In the genomic region with DNA sequence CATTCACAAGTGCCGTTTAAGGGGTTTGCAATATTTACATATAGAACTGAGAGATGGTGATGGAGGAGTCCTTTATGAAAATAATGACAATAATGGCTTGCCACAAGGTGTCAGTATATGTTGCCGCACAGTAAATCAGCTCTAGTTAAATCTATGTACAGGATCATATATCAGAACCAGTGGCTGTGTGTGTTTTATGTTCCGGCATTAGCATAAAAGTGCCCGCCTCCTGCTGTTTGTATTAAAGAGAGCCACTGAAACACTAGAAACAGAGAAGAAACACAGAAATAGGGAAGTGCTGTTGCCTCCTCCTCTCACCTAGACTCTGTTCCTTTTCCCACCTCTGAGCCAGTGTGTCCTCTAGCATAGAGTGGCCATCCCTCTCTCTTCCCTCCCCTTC, we compare ENCODE assay signal across 8 mouse cellular contexts. TPM values are rescaled to one million over a fixed set of nuclear protein-coding genes. Genes with fewer than 3 reads are reported as not detected.
DNase-seq lines count a peak whose midpoint lies in the region; ATAC-seq and TF ChIP-seq lines count a peak whose summit lies in the region.

No protein-coding gene starts in this region.

- H3K4me2 ChIP-seq in hindbrain, embryonic 16.5 days (ENCODE audit: low read length): no peak overlapping the region
- peak overlapping the region; percentile 55 for H3K4me2 ChIP-seq in liver, postnatal 0 days (ENCODE audit: low read depth, low read length)

- H3K36me3 ChIP-seq in hindbrain, embryonic 16.5 days (ENCODE audit: control insufficient read depth, insufficient read depth, low read length): no peaks in the 10 kb centered on the region
- no peaks in the 10 kb centered on the region for H3K36me3 ChIP-seq in hindbrain, embryonic 10.5 days
- H3K36me3 ChIP-seq in liver, postnatal 0 days (replicated peaks; ENCODE audit: insufficient read depth, low read length): no peaks in the 10 kb centered on the region

- DNase-seq in hindbrain, embryonic 10.5 days (ENCODE audit: low spot score): no peak
- DNase-seq in B cell, adult 2 months: peak; percentile 21 to 38
- DNase-seq in adipocyte (ENCODE audit: low spot score): peak; percentile 73
- no peak for DNase-seq in liver, postnatal 0 days
- DNase-seq in cerebellum, postnatal 10 days: no peak
- DNase-seq in adrenal gland, postnatal 10 days: no peak
- no peak for DNase-seq in right cerebral cortex, adult 18-20 months

- no peak overlapping the region for H3K27ac ChIP-seq in hindbrain, embryonic 16.5 days (ENCODE audit: low read depth, low read length)
- no peak overlapping the region for H3K27ac ChIP-seq in hindbrain, embryonic 10.5 days
- peak overlapping the region; percentile 83 for H3K27ac ChIP-seq in liver, postnatal 0 days (ENCODE audit: low read depth)

- H3K4me1 ChIP-seq in hindbrain, embryonic 16.5 days (ENCODE audit: control insufficient read depth, insufficient read depth, low read depth, low read length): no peaks in the 10 kb centered on the region
- H3K4me1 ChIP-seq in hindbrain, embryonic 10.5 days (replicated peaks): no peaks in the 10 kb centered on the region
- peaks cover 7% of the 10 kb centered on the region; the same call in 1 of the 2 replicates for H3K4me1 ChIP-seq in liver, postnatal 0 days (ENCODE audit: insufficient read depth)

- no peak overlapping the region for H3K4me3 ChIP-seq in hindbrain, embryonic 16.5 days (ENCODE audit: low read length)
- no peak overlapping the region for H3K4me3 ChIP-seq in hindbrain, embryonic 10.5 days
- peak overlapping the region; percentile 36 for H3K4me3 ChIP-seq in liver, postnatal 0 days (ENCODE audit: low read depth, low read length)

- H3K9ac ChIP-seq in hindbrain, embryonic 16.5 days (ENCODE audit: low read depth, low read length): no peak overlapping the region
- peak overlapping the region; percentile 22; the same call in 1 of the 2 replicates for H3K9ac ChIP-seq in liver, postnatal 0 days (replicated peaks)

- peak; percentile 44 for TF ChIP-seq CTCF in liver, postnatal 0 days (IDR thresholded peaks at IDR 0.05; ENCODE audit: low read depth)

- TF ChIP-seq EP300 in liver, postnatal 0 days (IDR thresholded peaks at IDR 0.05; ENCODE audit: low read depth): no peak

- no peaks in the 10 kb centered on the region for H3K27me3 ChIP-seq in hindbrain, embryonic 16.5 days (replicated peaks; ENCODE audit: control insufficient read depth, insufficient read depth, low read length)
- H3K27me3 ChIP-seq in hindbrain, embryonic 10.5 days (ENCODE audit: insufficient read depth, poor library complexity, severe bottlenecking): no peaks in the 10 kb centered on the region
- no peaks in the 10 kb centered on the region for H3K27me3 ChIP-seq in liver, postnatal 0 days (ENCODE audit: insufficient read depth, low read length)

- peak; percentile 50; the same call in 1 of the 2 replicates for ATAC-seq in hindbrain, embryonic 16.5 days
- peak; percentile 25 for ATAC-seq in liver, postnatal 0 days

- WGBS in hindbrain, embryonic 16.5 days: 68% methylated on average over 4 of the region's 4 CpGs
- WGBS in hindbrain, embryonic 10.5 days: 83% methylated on average over 4 of the region's 4 CpGs
- 56% methylated on average over 4 of the region's 4 CpGs for WGBS in liver, postnatal 0 days (ENCODE audit: insufficient replicate concordance)

- no peaks in the 10 kb centered on the region for H3K9me3 ChIP-seq in hindbrain, embryonic 16.5 days (ENCODE audit: control insufficient read depth, low read length)
- H3K9me3 ChIP-seq in hindbrain, embryonic 10.5 days: no peaks in the 10 kb centered on the region
- H3K9me3 ChIP-seq in liver, postnatal 0 days (ENCODE audit: low read length): no peaks in the 10 kb centered on the region

RNA-seq across cellular contexts. Expression of gene Xdh, which starts 0.5 kb away (rescaled TPM):
- 0.28 and 0.30 TPM in 2 replicates for polyA plus RNA-seq in hindbrain, embryonic 16.5 days (2015; fragmentation: Nextera tagmentation; extraction: Ambion mirVana)
- polyA plus RNA-seq in hindbrain, embryonic 10.5 days (2016; fragmentation: Nextera tagmentation; extraction: Ambion mirVana): 0.22 and 0.31 TPM in 2 replicates
- 5.8 and 7.0 TPM in 2 replicates for polyA plus RNA-seq in liver, postnatal 0 days (2015; fragmentation: Nextera tagmentation; extraction: Ambion mirVana)
- 100 to 1,000 TPM in 1 of 2 experiments, 10 to 100 TPM in 1; 55.9 to 125 TPM for total RNA-seq in adrenal gland, postnatal 10 days (2021)

Comparison
In these comparisons a context has a peak if more than half of its experiments do, and no peak if none do; other contexts are left out.
1. DNase-seq: peak in B cell, adult 2 months (2 of 2) and adipocyte (single experiment); none in hindbrain, embryonic 10.5 days (single experiment), liver, postnatal 0 days (single experiment), cerebellum, postnatal 10 days (0 of 2), adrenal gland, postnatal 10 days (single experiment) and right cerebral cortex, adult 18-20 months (single experiment).